Mouse (Mus musculus) intestine, embryonic 14.5 days (tissue): ENCODE measurements at regions not wholly inside any gene's neighbourhood (a gene's known extent, or its start where the extent isn't known, plus 50 kb on each side); places are given as distances from the start of the nearest gene placed in this dataset.

Experiments used
- ATAC-seq: fragments of 200-750 bp; cut with Nextera tagmentation; replicated peaks from 2 replicates; pipeline ENCODE4 v1.8.0; 2017; ENCODE audit warnings: low read depth, moderate number of reproducible peaks, moderate TSS enrichment, moderate library complexity; ENCODE audit not compliant: low FRiP score, low TSS enrichment
- DNase-seq: peaks from one replicate; pipeline ENCODE4 v3.0.0-alpha.2; 2018; ENCODE audit warnings: low spot score
- H3K27ac ChIP-seq: fragments of 300-500 bp; sonication (generic); 2 replicates; pipeline ENCODE4 v1.5.1; 2014; ENCODE audit warnings: low read depth, mild to moderate bottlenecking, control low read depth
- H3K27me3 ChIP-seq: fragments of 300-500 bp; sonication (generic); replicated peaks from 2 replicates; pipeline ENCODE4 v1.6.1; 2014; ENCODE audit warnings: low read length, control low read depth; ENCODE audit not compliant: control insufficient read depth, insufficient read depth
- H3K36me3 ChIP-seq: fragments of 300-500 bp; sonication (generic); 2 replicates; pipeline ENCODE4 v1.6.1; 2014; ENCODE audit warnings: low read length, control low read depth; ENCODE audit not compliant: control insufficient read depth, insufficient read depth
- H3K4me1 ChIP-seq: fragments of 300-500 bp; sonication (generic); replicated peaks from 2 replicates; pipeline ENCODE4 v1.6.1; 2014; ENCODE audit warnings: low read length, control low read depth, mixed read lengths; ENCODE audit not compliant: control insufficient read depth, insufficient read depth
- H3K4me2 ChIP-seq: fragments of 300-500 bp; sonication (generic); 2 replicates; pipeline ENCODE4 v1.6.1; 2014; ENCODE audit warnings: low read length
- H3K4me3 ChIP-seq: fragments of 300-500 bp; sonication (generic); 2 replicates; pipeline ENCODE4 v1.5.1; 2014; ENCODE audit warnings: low read depth, low read length, control low read depth, mixed read lengths
- H3K9ac ChIP-seq: fragments of 300-500 bp; sonication (generic); 2 replicates; pipeline ENCODE4 v1.6.1; 2014; ENCODE audit warnings: mild to moderate bottlenecking, low read length
- H3K9me3 ChIP-seq: fragments of 300-500 bp; sonication (generic); 2 replicates; pipeline ENCODE4 v1.6.1; 2016; ENCODE audit warnings: low read length, control low read depth; ENCODE audit not compliant: control insufficient read depth
- WGBS: fragments of 180-500 bp; shearing (Covaris S2); extraction: QIAGEN DNeasy Blood & Tissue Kit; methylation state at CpG from one replicate; pipeline ENCODE4 v1.1.7; 2014; 5-methylcytosine and 5-hydroxymethylcytosine counted together

GRCm38 (mm10) chr8:26880177-26880576 lies 96.9 kb upstream of the Zfp703 start:
- Histone ChIP-seq H3K27ac (no peak overlapping the region), H3K4me1 (peaks cover 12% of the 10 kb centered on the region), H3K4me2 (no peak overlapping the region), H3K9ac (no peak overlapping the region), H3K9me3 (no peaks in the 10 kb centered on the region), H3K4me3 (no peak overlapping the region), H3K36me3 (no peaks in the 10 kb centered on the region), H3K27me3 (no peaks in the 10 kb centered on the region)
- ATAC-seq (no peak), DNase-seq (no peak)
- 77% methylated on average over 7 of the region's 7 CpGs for WGBS

- ATAC-seq (peak; percentile 64), DNase-seq (no peak)
- no peaks in the 10 kb centered on the region for H3K27me3 ChIP-seq
- H3K9me3 ChIP-seq: no peaks in the 10 kb centered on the region
- no peaks in the 10 kb centered on the region for H3K36me3 ChIP-seq
- no peak overlapping the region for H3K9ac ChIP-seq
- H3K4me3 ChIP-seq: no peak overlapping the region
- H3K4me1 ChIP-seq: peaks cover 12% of the 10 kb centered on the region
- no peak overlapping the region for H3K4me2 ChIP-seq
- WGBS: 72% methylated on average over 7 of the region's 7 CpGs
- H3K27ac ChIP-seq: peak overlapping the region; percentile 67
Observed at GRCm38 (mm10) chr8:26881268-26882120, 95.6 kb upstream of the Zfp703 start.

- 63% methylated on average over 5 of the region's 5 CpGs for WGBS
- H3K4me1 ChIP-seq: peaks cover 12% of the 10 kb centered on the region
Observed at GRCm38 (mm10) chr8:26882616-26883015, 94.5 kb upstream of the Zfp703 start.

GRCm38 (mm10) chr8:26883285-26883684 lies 93.8 kb upstream of the Zfp703 start:
- Histone ChIP-seq H3K4me1 (peaks cover 12% of the 10 kb centered on the region), H3K4me2 (no peak overlapping the region), H3K9ac (no peak overlapping the region), H3K9me3 (no peaks in the 10 kb centered on the region), H3K36me3 (no peaks in the 10 kb centered on the region), H3K27ac (no peak overlapping the region), H3K4me3 (no peak overlapping the region), H3K27me3 (no peaks in the 10 kb centered on the region)
- ATAC-seq (no peak), DNase-seq (no peak)
- WGBS: 91% methylated on average over 5 of the region's 5 CpGs

More at GRCm38 (mm10) chr8:26882616-26883015, 94.5 kb upstream of the Zfp703 start:
- H3K36me3 ChIP-seq: no peaks in the 10 kb centered on the region
- DNase-seq (no peak), ATAC-seq (no peak)
- H3K4me2 ChIP-seq: no peak overlapping the region
- H3K4me3 ChIP-seq: no peak overlapping the region
- H3K9ac ChIP-seq: no peak overlapping the region
- H3K27ac ChIP-seq: no peak overlapping the region
- no peaks in the 10 kb centered on the region for H3K9me3 ChIP-seq
- no peaks in the 10 kb centered on the region for H3K27me3 ChIP-seq

GRCm38 (mm10) chr8:26883770-26884169 lies 93.4 kb upstream of the Zfp703 start:
- Histone ChIP-seq H3K4me3 (no peak overlapping the region), H3K9me3 (no peaks in the 10 kb centered on the region), H3K9ac (no peak overlapping the region), H3K27me3 (no peaks in the 10 kb centered on the region), H3K36me3 (no peaks in the 10 kb centered on the region), H3K4me2 (no peak overlapping the region), H3K27ac (no peak overlapping the region), H3K4me1 (peaks cover 12% of the 10 kb centered on the region)
- no peak for DNase-seq
- WGBS: 62% methylated on average over 6 of the region's 6 CpGs
- no peak for ATAC-seq

- peak; percentile 66 for DNase-seq
- WGBS: 28% methylated on average over 13 of the region's 13 CpGs
Observed at GRCm38 (mm10) chr8:26884350-26884749, 92.8 kb upstream of the Zfp703 start.

GRCm38 (mm10) chr8:26885365-26885764 lies 91.8 kb upstream of the Zfp703 start:
- 90% methylated on average over 5 of the region's 5 CpGs for WGBS
- no peaks in the 10 kb centered on the region for H3K27me3 ChIP-seq
- DNase-seq (no peak), ATAC-seq (no peak)
- no peak overlapping the region for H3K4me3 ChIP-seq
- no peak overlapping the region for H3K4me2 ChIP-seq
- H3K9ac ChIP-seq: no peak overlapping the region
- H3K36me3 ChIP-seq: no peaks in the 10 kb centered on the region
- H3K9me3 ChIP-seq: no peaks in the 10 kb centered on the region
- no peak overlapping the region for H3K27ac ChIP-seq
- peaks cover 12% of the 10 kb centered on the region for H3K4me1 ChIP-seq

More at GRCm38 (mm10) chr8:26884350-26884749, 92.8 kb upstream of the Zfp703 start:
- Histone ChIP-seq H3K9me3 (no peaks in the 10 kb centered on the region), H3K4me3 (no peak overlapping the region), H3K4me2 (no peak overlapping the region), H3K36me3 (no peaks in the 10 kb centered on the region), H3K9ac (no peak overlapping the region), H3K27ac (no peak overlapping the region), H3K27me3 (no peaks in the 10 kb centered on the region), H3K4me1 (peaks cover 12% of the 10 kb centered on the region)
- ATAC-seq: no peak

GRCm38 (mm10) chr8:26886783-26887486 lies 90.2 kb upstream of the Zfp703 start:
- H3K27ac ChIP-seq: no peak overlapping the region

More at GRCm38 (mm10) chr8:26886783-26887486, 90.2 kb upstream of the Zfp703 start:
- 0 out of 2 replicates have a peak, but pooled peaks have one; percentile 33 for ATAC-seq
- 67% methylated on average over 13 of the region's 13 CpGs for WGBS
- no peak for DNase-seq
- H3K36me3 ChIP-seq: no peaks in the 10 kb centered on the region
- no peak overlapping the region for H3K9ac ChIP-seq
- H3K9me3 ChIP-seq: no peaks in the 10 kb centered on the region
- H3K4me1 ChIP-seq: peaks cover 12% of the 10 kb centered on the region
- H3K4me2 ChIP-seq: no peak overlapping the region
- no peak overlapping the region for H3K4me3 ChIP-seq
- H3K27me3 ChIP-seq: no peaks in the 10 kb centered on the region
